Mouse (Mus musculus) limb, embryonic 13.5 days (tissue): ENCODE measurements around the gene Gigyf2. TPM values are rescaled to one million over a fixed set of nuclear protein-coding genes. Genes with fewer than 3 reads are reported as not detected.

Source experiments
- ATAC-seq: fragments of 200-750 bp; cut with Nextera tagmentation; 2 replicates; pipeline ENCODE4 v1.8.0; 2017; ENCODE audit warnings: low read depth, moderate number of reproducible peaks, moderate TSS enrichment; ENCODE audit not compliant: low FRiP score
- H3K27ac ChIP-seq: fragments of 300-500 bp; sonication (generic); 2 replicates; pipeline ENCODE4 v1.5.1; 2015; ENCODE audit warnings: inconsistent platforms, mild to moderate bottlenecking, moderate library complexity
- H3K27me3 ChIP-seq: fragments of 300-500 bp; sonication (generic); 2 replicates; pipeline ENCODE4 v1.6.1; 2015; ENCODE audit warnings: mild to moderate bottlenecking, inconsistent platforms
- H3K36me3 ChIP-seq: fragments of 300-500 bp; sonication (generic); 2 replicates; pipeline ENCODE4 v1.6.1; 2015; ENCODE audit warnings: inconsistent platforms, mild to moderate bottlenecking, moderate library complexity
- H3K4me1 ChIP-seq: fragments of 300-500 bp; sonication (generic); 2 replicates; pipeline ENCODE4 v1.6.1; 2015; ENCODE audit warnings: inconsistent platforms
- H3K4me2 ChIP-seq: fragments of 300-500 bp; sonication (generic); replicated peaks from 2 replicates; pipeline ENCODE4 v1.6.1; 2015; ENCODE audit warnings: inconsistent platforms, mild to moderate bottlenecking, moderate library complexity
- H3K4me3 ChIP-seq: fragments of 300-500 bp; sonication (generic); 2 replicates; pipeline ENCODE4 v1.5.1; 2015; ENCODE audit warnings: moderate library complexity, mild to moderate bottlenecking, inconsistent platforms
- H3K9ac ChIP-seq: fragments of 300-500 bp; sonication (generic); 2 replicates; pipeline ENCODE4 v1.6.1; 2015; ENCODE audit warnings: mild to moderate bottlenecking, inconsistent platforms
- H3K9me3 ChIP-seq: fragments of 300-500 bp; sonication (generic); 2 replicates; pipeline ENCODE4 v1.6.1; 2016; ENCODE audit warnings: inconsistent platforms
- WGBS: fragments of 180-500 bp; shearing (Covaris S2); methylation state at CpG from one replicate; pipeline ENCODE4 v1.1.7; 2015; 5-methylcytosine and 5-hydroxymethylcytosine counted together
- polyA plus RNA-seq: library from polyadenylated mRNA; unstranded; fragments of >200 nt; fragmentation: Nextera tagmentation; extraction: Ambion mirVana; gene quantifications from 2 replicates; pipeline ENCODE4 v1.2.1, GENCODE M21; 2015

Gigyf2 gene
- polyA plus RNA-seq, 1 experiment from 2014 or later: 65.3 TPM

GRCm38 (mm10) chr1:87300360-87301286 lies 26.2 kb upstream of the Gigyf2 start:
- Histone ChIP-seq H3K36me3 (no peaks in the 10 kb centered on the region), H3K4me3 (no peak overlapping the region), H3K27ac (no peak overlapping the region), H3K9me3 (0 out of 2 replicates have a peak, but pooled peaks cover 2% of the 10 kb centered on the region), H3K4me2 (no peak overlapping the region), H3K27me3 (no peaks in the 10 kb centered on the region), H3K9ac (no peak overlapping the region), H3K4me1 (no peaks in the 10 kb centered on the region)
- WGBS: 58% methylated on average over 14 of the region's 14 CpGs
- no peak for ATAC-seq

DNA sequence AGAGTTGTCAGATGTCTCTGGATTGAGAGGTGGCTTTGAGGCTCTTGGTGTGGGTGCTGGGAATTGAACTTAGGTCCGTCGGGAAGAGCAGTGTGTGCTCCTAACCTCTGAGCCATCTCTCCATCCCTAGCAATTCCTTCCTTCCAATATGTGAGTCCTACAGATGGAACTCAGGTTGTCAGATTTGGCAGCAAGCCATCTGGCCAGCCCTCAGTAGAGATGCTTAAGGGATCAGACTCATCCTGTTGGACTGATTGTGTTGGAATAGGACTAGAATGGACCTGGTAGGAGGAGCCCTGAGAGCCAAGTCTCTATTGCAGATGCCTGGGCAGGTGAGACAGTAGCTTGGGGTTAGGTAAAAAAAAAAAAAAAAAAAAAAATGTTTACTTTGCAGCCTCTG lies 24.8 kb upstream of the Gigyf2 start:
- H3K36me3 ChIP-seq: no peaks in the 10 kb centered on the region
- no peak overlapping the region for H3K4me3 ChIP-seq
- H3K9me3 ChIP-seq: 0 out of 2 replicates have a peak, but pooled peaks cover 2% of the 10 kb centered on the region
- WGBS: 86% methylated on average over 2 of the region's 2 CpGs
- no peak overlapping the region for H3K9ac ChIP-seq
- no peaks in the 10 kb centered on the region for H3K27me3 ChIP-seq
- H3K4me2 ChIP-seq: no peak overlapping the region
- H3K27ac ChIP-seq: no peak overlapping the region
- ATAC-seq: no peak
- no peaks in the 10 kb centered on the region for H3K4me1 ChIP-seq

- Histone ChIP-seq H3K27ac (no peak overlapping the region), H3K4me1 (no peaks in the 10 kb centered on the region), H3K36me3 (no peaks in the 10 kb centered on the region), H3K4me3 (no peak overlapping the region), H3K27me3 (no peaks in the 10 kb centered on the region), H3K4me2 (no peak overlapping the region), H3K9ac (no peak overlapping the region), H3K9me3 (no peaks in the 10 kb centered on the region)
- 84% methylated on average over 3 of the region's 3 CpGs for WGBS
- no peak for ATAC-seq
Measured at GRCm38 (mm10) chr1:87308952-87309351, 17.8 kb upstream of the Gigyf2 start.

DNA sequence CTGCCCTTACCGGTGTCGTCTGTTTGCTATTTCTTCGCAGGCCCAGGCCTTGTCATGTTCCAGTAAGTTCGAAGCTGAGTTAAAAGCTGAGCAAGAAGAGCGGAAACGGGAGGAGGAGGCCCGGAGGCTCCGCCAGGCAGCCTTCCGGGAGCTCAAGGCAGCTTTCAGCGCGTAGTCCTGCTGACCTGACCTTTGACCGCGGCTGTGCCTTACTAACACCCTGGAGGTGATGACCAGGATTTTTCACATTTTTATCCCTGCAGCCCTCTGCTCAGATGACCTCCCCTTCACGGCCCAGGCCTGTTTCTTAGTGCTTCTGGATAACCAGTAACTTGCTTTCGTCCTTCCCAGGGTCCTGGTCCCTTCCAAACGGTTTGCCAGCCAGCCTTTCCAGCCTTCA lies 17.2 kb upstream of the Gigyf2 start:
- Histone ChIP-seq H3K9ac (no peak overlapping the region), H3K4me2 (no peak overlapping the region), H3K27me3 (no peaks in the 10 kb centered on the region), H3K4me3 (no peak overlapping the region), H3K9me3 (no peaks in the 10 kb centered on the region), H3K27ac (no peak overlapping the region), H3K4me1 (no peaks in the 10 kb centered on the region), H3K36me3 (no peaks in the 10 kb centered on the region)
- ATAC-seq: no peak
- WGBS: 76% methylated on average over 16 of the region's 16 CpGs

GRCm38 (mm10) chr1:87312681-87313080 lies 14.1 kb upstream of the Gigyf2 start:
- no peaks in the 10 kb centered on the region for H3K9me3 ChIP-seq
- H3K4me1 ChIP-seq: no peaks in the 10 kb centered on the region
- H3K9ac ChIP-seq: no peak overlapping the region
- no peaks in the 10 kb centered on the region for H3K27me3 ChIP-seq
- ATAC-seq: no peak
- no peak overlapping the region for H3K27ac ChIP-seq
- no peaks in the 10 kb centered on the region for H3K36me3 ChIP-seq
- no peak overlapping the region for H3K4me3 ChIP-seq
- WGBS: 90% methylated on average over 2 of the region's 2 CpGs
- H3K4me2 ChIP-seq: no peak overlapping the region

DNA sequence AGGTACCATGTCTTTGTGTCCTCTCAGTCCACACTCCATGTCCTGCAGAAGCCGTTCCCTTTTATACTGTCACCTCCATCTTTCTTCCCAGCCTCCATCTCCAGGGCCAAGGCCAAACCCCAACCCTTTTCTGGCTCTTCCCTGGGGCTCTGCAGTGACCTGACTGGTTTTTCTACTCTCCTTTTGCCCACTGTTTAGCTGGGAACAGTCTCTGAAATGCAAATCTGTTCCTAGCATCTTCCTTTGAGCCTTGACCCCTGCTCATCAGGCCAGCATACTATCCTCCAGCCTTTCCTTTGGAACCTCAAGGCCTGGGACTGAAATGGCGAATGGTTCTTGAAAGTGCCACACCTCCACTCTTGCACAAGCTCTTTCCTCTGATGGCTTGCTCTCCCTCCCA lies 13.7 kb upstream of the Gigyf2 start:
- ATAC-seq: no peak
- Histone ChIP-seq H3K9ac (no peak overlapping the region), H3K4me1 (no peaks in the 10 kb centered on the region), H3K4me3 (no peak overlapping the region), H3K27me3 (no peaks in the 10 kb centered on the region), H3K27ac (no peak overlapping the region), H3K4me2 (no peak overlapping the region), H3K9me3 (no peaks in the 10 kb centered on the region), H3K36me3 (no peaks in the 10 kb centered on the region)
- WGBS: 92% methylated on average over 2 of the region's 2 CpGs

DNA sequence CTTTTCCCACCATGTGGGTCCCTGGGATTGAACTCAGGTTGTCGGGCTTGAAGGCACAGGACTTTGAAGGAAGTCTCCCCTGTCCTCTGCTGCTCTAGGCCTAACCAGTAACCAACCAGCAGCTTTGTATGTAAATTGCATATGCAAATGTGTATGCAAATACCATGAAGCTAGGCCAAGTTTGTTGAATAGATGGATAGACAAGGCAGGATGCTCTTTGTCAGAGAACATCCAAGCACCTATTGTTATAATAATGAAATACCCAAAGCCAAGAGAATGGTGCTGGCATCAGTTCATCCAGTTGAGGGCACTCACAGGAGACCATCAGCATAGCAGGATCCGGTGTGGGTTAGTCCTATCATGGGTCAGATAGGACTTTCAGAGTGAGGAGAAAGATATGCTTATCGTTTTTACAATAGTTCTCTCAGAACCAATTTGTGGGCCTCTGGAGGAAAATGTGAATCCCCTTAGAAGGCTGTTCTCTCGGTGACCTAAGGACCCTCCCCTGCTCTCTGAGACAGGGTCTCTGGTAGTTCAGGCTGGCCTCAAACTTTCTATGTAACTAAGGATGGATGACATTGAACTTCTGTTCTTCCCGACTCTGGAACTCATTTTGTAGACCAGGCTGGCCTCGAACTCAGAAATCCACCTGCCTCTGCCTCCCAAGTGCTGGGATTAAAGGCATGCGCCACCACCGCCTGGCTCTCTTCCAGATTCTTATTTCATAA lies 12.8 kb upstream of the Gigyf2 start:
- H3K27ac ChIP-seq: no peak overlapping the region
- ATAC-seq: no peak
- no peak overlapping the region for H3K4me2 ChIP-seq
- H3K4me1 ChIP-seq: no peaks in the 10 kb centered on the region
- 86% methylated on average over 8 of the region's 8 CpGs for WGBS
- no peaks in the 10 kb centered on the region for H3K27me3 ChIP-seq
- no peak overlapping the region for H3K9ac ChIP-seq
- 0 out of 2 replicates have a peak, but pooled peaks cover 3% of the 10 kb centered on the region for H3K9me3 ChIP-seq
- H3K36me3 ChIP-seq: no peaks in the 10 kb centered on the region
- H3K4me3 ChIP-seq: no peak overlapping the region

DNA sequence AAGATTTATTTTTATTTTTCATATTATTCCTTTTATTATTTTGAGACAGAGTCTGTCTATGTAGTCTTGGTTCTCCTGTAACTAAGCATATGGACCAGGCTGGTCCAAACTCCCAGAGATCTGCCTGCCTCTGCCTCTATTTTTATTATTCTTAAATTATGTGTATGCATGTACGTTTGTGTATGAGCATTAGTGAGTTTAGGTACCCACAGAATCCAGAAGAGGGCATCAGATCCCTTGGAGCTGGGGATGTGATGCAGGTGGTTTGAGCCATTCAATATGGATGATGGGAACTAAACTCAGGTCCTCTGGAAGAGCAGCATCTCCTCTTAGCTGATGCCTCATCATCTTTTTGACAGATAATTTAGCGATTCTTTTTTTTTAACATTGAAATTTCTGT lies 11.4 kb upstream of the Gigyf2 start:
- H3K9me3 ChIP-seq: peaks cover 15% of the 10 kb centered on the region
- no peaks in the 10 kb centered on the region for H3K4me1 ChIP-seq
- no peak overlapping the region for H3K4me3 ChIP-seq
- no peak for ATAC-seq
- no peak overlapping the region for H3K9ac ChIP-seq
- no peak overlapping the region for H3K27ac ChIP-seq
- no peak overlapping the region for H3K4me2 ChIP-seq
- H3K36me3 ChIP-seq: no peaks in the 10 kb centered on the region
- no peaks in the 10 kb centered on the region for H3K27me3 ChIP-seq
- 87% methylated on average over 2 of the region's 2 CpGs for WGBS

GRCm38 (mm10) chr1:87315894-87316293 lies 10.9 kb upstream of the Gigyf2 start:
- ATAC-seq: no peak

GRCm38 (mm10) chr1:87316672-87317071 lies 10.1 kb upstream of the Gigyf2 start:
- Histone ChIP-seq H3K4me3 (no peak overlapping the region), H3K9me3 (peaks cover 27% of the 10 kb centered on the region), H3K27me3 (no peaks in the 10 kb centered on the region), H3K27ac (no peak overlapping the region), H3K9ac (no peak overlapping the region), H3K36me3 (peaks cover 3% of the 10 kb centered on the region; the same call in 1 of the 2 replicates), H3K4me2 (no peak overlapping the region), H3K4me1 (no peaks in the 10 kb centered on the region)
- ATAC-seq: no peak
- WGBS: 31% methylated on average over 3 of the region's 3 CpGs

More at GRCm38 (mm10) chr1:87315894-87316293, 10.9 kb upstream of the Gigyf2 start:
- 69% methylated on average over 2 of the region's 2 CpGs for WGBS
- Histone ChIP-seq H3K9me3 (peaks cover 19% of the 10 kb centered on the region), H3K4me2 (no peak overlapping the region), H3K9ac (no peak overlapping the region), H3K4me1 (no peaks in the 10 kb centered on the region), H3K36me3 (peaks cover under 1% of the 10 kb centered on the region; the same call in 1 of the 2 replicates), H3K27ac (no peak overlapping the region), H3K27me3 (no peaks in the 10 kb centered on the region), H3K4me3 (no peak overlapping the region)

DNA sequence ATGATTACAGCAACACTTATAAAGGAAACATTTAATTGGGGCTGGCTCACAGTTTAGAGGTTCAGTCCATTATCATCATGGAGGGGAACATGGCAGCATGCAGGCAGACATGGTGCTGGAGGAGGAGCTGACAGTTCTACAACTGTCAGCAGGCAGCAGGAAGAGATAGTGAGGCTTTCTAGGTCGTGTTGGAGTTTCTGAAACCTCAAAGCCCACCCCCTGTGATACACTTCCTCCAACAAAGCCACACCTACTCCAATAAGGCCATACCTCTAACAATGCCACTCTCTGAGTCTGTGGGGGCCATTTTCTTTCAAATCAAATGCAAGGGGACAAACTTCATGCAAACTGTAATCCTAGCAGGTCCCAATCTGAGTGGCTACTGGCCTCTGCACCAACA lies 5.7 kb upstream of the Gigyf2 start:
- WGBS: 7% methylated on average over 1 of the region's 1 CpGs
- Histone ChIP-seq H3K27ac (no peak overlapping the region), H3K4me3 (no peak overlapping the region), H3K27me3 (no peaks in the 10 kb centered on the region), H3K36me3 (peaks cover 3% of the 10 kb centered on the region; the same call in 1 of the 2 replicates), H3K4me1 (no peaks in the 10 kb centered on the region), H3K4me2 (no peak overlapping the region), H3K9me3 (peaks cover 29% of the 10 kb centered on the region), H3K9ac (no peak overlapping the region)
- ATAC-seq: no peak

DNA sequence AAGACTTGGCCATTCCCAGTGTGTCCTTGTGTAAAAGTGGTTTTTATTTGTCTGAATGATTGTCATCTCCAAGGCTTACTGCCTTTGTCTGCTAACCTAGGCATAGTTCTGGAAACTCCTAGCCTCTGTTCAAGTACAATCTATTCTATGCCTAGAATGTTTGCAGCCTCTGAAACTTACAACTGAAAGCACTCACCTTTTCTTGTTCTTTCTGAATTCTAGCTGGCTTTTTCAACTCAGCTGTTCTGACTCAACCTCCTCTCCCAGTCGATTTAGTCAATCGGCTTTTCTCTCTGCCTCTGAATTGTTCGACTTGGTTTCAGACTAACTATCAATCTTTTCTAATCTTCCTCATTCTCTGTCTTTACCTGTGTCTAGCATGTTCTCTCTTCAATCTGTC lies 4.0 kb upstream of the Gigyf2 start:
- Histone ChIP-seq H3K4me2 (no peak overlapping the region), H3K27ac (no peak overlapping the region), H3K9me3 (peaks cover 29% of the 10 kb centered on the region), H3K4me1 (0 out of 2 replicates have a peak, but pooled peaks cover under 1% of the 10 kb centered on the region), H3K9ac (no peak overlapping the region), H3K36me3 (peaks cover 3% of the 10 kb centered on the region; the same call in 1 of the 2 replicates), H3K4me3 (no peak overlapping the region), H3K27me3 (no peaks in the 10 kb centered on the region)
- WGBS: 93% methylated on average over 3 of the region's 3 CpGs
- no peak for ATAC-seq
